Mouse (Mus musculus) hindbrain, embryonic 16.5 days (tissue): ENCODE data around the gene Ift43. TPM values are rescaled to one million over a fixed set of nuclear protein-coding genes. Genes with fewer than 3 reads are reported as not detected.
A peak's percentile ranks its signal among the peaks of the same experiment; 100 is the strongest.

Experiments
- ATAC-seq: fragments of 200-750 bp; cut with Nextera tagmentation; 2 replicates; pipeline ENCODE4 v1.8.0; 2017; ENCODE audit warnings: moderate TSS enrichment, moderate library complexity
- H3K27ac ChIP-seq: fragments of 300-500 bp; sonication (generic); 2 replicates; pipeline ENCODE4 v1.5.1; 2014; ENCODE audit warnings: low read depth, mild to moderate bottlenecking, control low read depth, low read length, moderate library complexity
- H3K27me3 ChIP-seq: fragments of 300-500 bp; sonication (generic); replicated peaks from 2 replicates; pipeline ENCODE4 v1.6.1; 2014; ENCODE audit warnings: low read length; ENCODE audit not compliant: control insufficient read depth, insufficient read depth
- H3K36me3 ChIP-seq: fragments of 300-500 bp; sonication (generic); 2 replicates; pipeline ENCODE4 v1.6.1; 2014; ENCODE audit warnings: mild to moderate bottlenecking, low read length, moderate library complexity, mixed read lengths; ENCODE audit not compliant: control insufficient read depth, insufficient read depth
- H3K4me1 ChIP-seq: fragments of 300-500 bp; sonication (generic); 2 replicates; pipeline ENCODE4 v1.6.1; 2014; ENCODE audit warnings: low read depth, low read length; ENCODE audit not compliant: control insufficient read depth, insufficient read depth
- H3K4me2 ChIP-seq: fragments of 300-500 bp; sonication (generic); 2 replicates; pipeline ENCODE4 v1.6.1; 2014; ENCODE audit warnings: mild to moderate bottlenecking, low read length, control low read depth, moderate library complexity
- H3K4me3 ChIP-seq: fragments of 300-500 bp; sonication (generic); 2 replicates; pipeline ENCODE4 v1.5.1; 2014; ENCODE audit warnings: mild to moderate bottlenecking, low read length, control low read depth, moderate library complexity
- H3K9ac ChIP-seq: fragments of 300-500 bp; sonication (generic); 2 replicates; pipeline ENCODE4 v1.6.1; 2014; ENCODE audit warnings: low read depth, mild to moderate bottlenecking, control low read depth, low read length, moderate library complexity
- H3K9me3 ChIP-seq: fragments of 300-500 bp; sonication (generic); 2 replicates; pipeline ENCODE4 v1.6.1; 2014; ENCODE audit warnings: mild to moderate bottlenecking, low read length, moderate library complexity; ENCODE audit not compliant: control insufficient read depth
- WGBS: fragments of 180-500 bp; shearing (Covaris S2); extraction: QIAGEN DNeasy Blood & Tissue Kit; methylation state at CpG from one replicate; pipeline ENCODE4 v1.1.7; 2014; 5-methylcytosine and 5-hydroxymethylcytosine counted together
- polyA plus RNA-seq: library from polyadenylated mRNA; unstranded; fragments of >200 nt; fragmentation: Nextera tagmentation; extraction: Ambion mirVana; gene quantifications from 2 replicates; pipeline ENCODE4 v1.2.1, GENCODE M21; 2015

Gene Ift43
- polyA plus RNA-seq: 43.0 and 43.3 TPM in 2 replicates

GRCm38 (mm10) chr12:86082481-86083012 is at the start of gene Ift43:
Ift43 (plus strand) TSS chr12:86082541.
- Histone ChIP-seq H3K4me3 (peak within 1 kb of the TSS; percentile 78), H3K36me3 (no peaks in the 10 kb centered on the region), H3K9me3 (no peaks in the 10 kb centered on the region), H3K4me1 (peaks cover 19% of the 10 kb centered on the region), H3K9ac (peak within 1 kb of the TSS; percentile 73), H3K4me2 (peak within 1 kb of the TSS; percentile 75), H3K27me3 (no peaks in the 10 kb centered on the region), H3K27ac (peak within 1 kb of the TSS; percentile 65)
- WGBS: under 1% methylated on average over 35 of the region's 35 CpGs
- peak; percentile 82 for ATAC-seq

- no peak overlapping the region for H3K9ac ChIP-seq
- H3K9me3 ChIP-seq: no peaks in the 10 kb centered on the region
- no peak for ATAC-seq
- H3K4me3 ChIP-seq: no peak overlapping the region
- H3K27me3 ChIP-seq: no peaks in the 10 kb centered on the region
- no peak overlapping the region for H3K4me2 ChIP-seq
- H3K36me3 ChIP-seq: no peaks in the 10 kb centered on the region
- peaks cover 7% of the 10 kb centered on the region for H3K4me1 ChIP-seq
- no peak overlapping the region for H3K27ac ChIP-seq
Observed at GRCm38 (mm10) chr12:86035586-86035985, 46.8 kb upstream of the Ift43 start.

- H3K36me3 ChIP-seq: no peaks in the 10 kb centered on the region
- H3K27ac ChIP-seq: no peak overlapping the region; the same call in 1 of the 2 replicates
- H3K9ac ChIP-seq: no peak overlapping the region
- no peak overlapping the region for H3K4me3 ChIP-seq
- H3K4me2 ChIP-seq: no peak overlapping the region
- H3K4me1 ChIP-seq: peaks cover 7% of the 10 kb centered on the region
- WGBS: 37% methylated on average over 9 of the region's 9 CpGs
- H3K9me3 ChIP-seq: no peaks in the 10 kb centered on the region
- ATAC-seq: no peak
- H3K27me3 ChIP-seq: no peaks in the 10 kb centered on the region
Observed at GRCm38 (mm10) chr12:86036368-86037166, 45.8 kb upstream of the Ift43 start.

- peaks cover 7% of the 10 kb centered on the region for H3K4me1 ChIP-seq
- H3K36me3 ChIP-seq: no peaks in the 10 kb centered on the region
- no peaks in the 10 kb centered on the region for H3K9me3 ChIP-seq
- H3K4me2 ChIP-seq: no peak overlapping the region
- ATAC-seq: peak; percentile 63
- 31% methylated on average over 12 of the region's 12 CpGs for WGBS
- H3K27ac ChIP-seq: no peak overlapping the region
- no peak overlapping the region for H3K9ac ChIP-seq
- H3K27me3 ChIP-seq: no peaks in the 10 kb centered on the region
- no peak overlapping the region for H3K4me3 ChIP-seq
Observed at GRCm38 (mm10) chr12:86037235-86037921, 45.0 kb upstream of the Ift43 start.

GRCm38 (mm10) chr12:86039078-86039477 is 43.3 kb upstream of the Ift43 start:
- 77% methylated on average over 5 of the region's 5 CpGs for WGBS
- ATAC-seq: no peak
- Histone ChIP-seq H3K36me3 (peaks cover 6% of the 10 kb centered on the region; the same call in 1 of the 2 replicates), H3K9me3 (peaks cover 3% of the 10 kb centered on the region), H3K4me2 (no peak overlapping the region), H3K9ac (no peak overlapping the region), H3K4me3 (no peak overlapping the region), H3K27me3 (no peaks in the 10 kb centered on the region), H3K27ac (no peak overlapping the region), H3K4me1 (peaks cover 7% of the 10 kb centered on the region)

DNA sequence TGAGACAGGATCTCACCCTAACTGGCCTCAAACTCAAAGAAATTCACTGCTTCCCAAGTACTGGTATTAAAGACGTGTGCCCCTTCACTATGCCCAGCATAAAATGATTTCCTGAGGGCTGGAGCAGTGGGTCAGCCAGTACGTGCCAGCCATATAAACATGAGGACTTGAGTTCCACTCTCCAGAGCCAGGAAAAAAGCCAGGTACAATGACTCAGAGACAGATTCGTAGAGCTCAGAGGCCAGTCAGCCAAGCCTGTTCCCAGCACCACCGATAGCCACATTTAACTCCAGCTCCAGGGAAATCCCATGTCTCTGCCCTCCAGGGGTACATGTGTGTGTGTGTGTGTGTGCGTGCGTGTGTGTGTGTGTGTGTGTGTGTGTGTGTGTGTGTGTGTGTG is 42.6 kb upstream of the Ift43 start:
- ATAC-seq: no peak
- Histone ChIP-seq H3K4me1 (peaks cover 7% of the 10 kb centered on the region), H3K4me2 (no peak overlapping the region), H3K9me3 (peaks cover 3% of the 10 kb centered on the region), H3K36me3 (peaks cover 6% of the 10 kb centered on the region; the same call in 1 of the 2 replicates), H3K4me3 (no peak overlapping the region), H3K27ac (no peak overlapping the region), H3K9ac (no peak overlapping the region), H3K27me3 (no peaks in the 10 kb centered on the region)
- WGBS: 88% methylated on average over 5 of the region's 6 CpGs

- Histone ChIP-seq H3K4me2 (no peak overlapping the region), H3K9ac (no peak overlapping the region), H3K4me3 (no peak overlapping the region), H3K9me3 (peaks cover 3% of the 10 kb centered on the region), H3K4me1 (no peaks in the 10 kb centered on the region), H3K27me3 (no peaks in the 10 kb centered on the region), H3K36me3 (peaks cover 6% of the 10 kb centered on the region; the same call in 1 of the 2 replicates), H3K27ac (no peak overlapping the region)
- WGBS: 83% methylated on average over 5 of the region's 5 CpGs
- ATAC-seq: no peak
Observed at GRCm38 (mm10) chr12:86046141-86046540, 36.2 kb upstream of the Ift43 start.

DNA sequence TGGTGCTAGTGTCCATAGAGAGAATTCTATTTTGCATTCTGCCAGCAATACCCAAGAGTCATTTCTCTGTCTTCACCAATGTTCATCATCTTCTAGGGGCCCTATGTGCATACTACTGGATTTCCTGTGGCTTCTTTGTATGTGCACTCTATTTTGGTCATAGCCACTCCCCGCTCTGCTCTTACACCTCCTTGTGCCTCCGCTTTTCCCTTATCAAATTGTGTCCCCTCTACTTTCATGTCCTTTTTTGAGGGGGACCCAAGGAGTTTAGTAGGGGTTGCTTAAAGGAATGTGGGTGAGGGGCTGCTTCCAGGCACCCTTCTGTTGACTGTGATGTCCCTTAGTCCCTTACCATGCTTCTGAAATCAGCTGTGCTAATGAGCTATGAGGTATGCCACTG is 35.6 kb upstream of the Ift43 start:
- Histone ChIP-seq H3K4me2 (no peak overlapping the region), H3K9ac (no peak overlapping the region), H3K27me3 (no peaks in the 10 kb centered on the region), H3K4me1 (no peaks in the 10 kb centered on the region), H3K9me3 (peaks cover 3% of the 10 kb centered on the region), H3K27ac (no peak overlapping the region), H3K36me3 (peaks cover 6% of the 10 kb centered on the region; the same call in 1 of the 2 replicates), H3K4me3 (no peak overlapping the region)
- no peak for ATAC-seq
- WGBS: 99% methylated on average over 2 of the region's 2 CpGs

GRCm38 (mm10) chr12:86047376-86047775 is 35.0 kb upstream of the Ift43 start:
- peaks cover 3% of the 10 kb centered on the region for H3K9me3 ChIP-seq
- H3K4me3 ChIP-seq: no peak overlapping the region
- WGBS: 90% methylated on average over 8 of the region's 8 CpGs
- no peaks in the 10 kb centered on the region for H3K4me1 ChIP-seq
- no peaks in the 10 kb centered on the region for H3K27me3 ChIP-seq
- no peak overlapping the region for H3K9ac ChIP-seq
- no peak overlapping the region for H3K4me2 ChIP-seq
- H3K36me3 ChIP-seq: peaks cover 6% of the 10 kb centered on the region; the same call in 1 of the 2 replicates
- H3K27ac ChIP-seq: no peak overlapping the region
- no peak for ATAC-seq
